Mouse (Mus musculus): ENCODE results near the gene Man2a1. TPM values are rescaled to one million over a fixed set of nuclear protein-coding genes. Genes with fewer than 3 reads are reported as not detected.
A peak's percentile ranks its signal among the peaks of the same experiment; 100 is the strongest.
"Not testable (repeated sequence)": the region's sequence is repeated elsewhere in the genome, so short reads cannot be mapped to it uniquely, and the experiment has no call there.

Man2a1 gene
- polyA plus RNA-seq, 1 experiment from 2014 or later = 9.1 TPM

DNA sequence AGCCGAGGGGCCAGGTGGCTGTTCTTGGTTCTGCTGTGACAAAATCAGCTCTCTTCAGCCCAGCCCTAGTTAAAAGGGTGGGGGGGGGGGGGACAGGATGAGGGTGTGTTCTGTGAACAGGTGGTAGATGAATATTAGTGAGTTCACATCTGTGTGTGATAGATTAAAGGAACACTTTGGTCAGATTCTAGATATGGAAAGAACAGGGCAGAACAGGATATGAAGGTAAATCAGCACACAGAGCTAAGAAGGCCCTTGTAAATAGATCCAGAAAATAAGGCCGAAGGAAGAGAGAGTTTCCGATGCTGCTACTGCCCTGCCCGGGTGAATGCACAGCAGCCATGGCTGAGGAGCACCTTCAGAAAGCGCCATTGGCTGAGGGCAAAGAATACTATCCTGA lies 154.7 kb downstream of the Man2a1 start:
- Histone ChIP-seq H3K4me3 (no peak overlapping the region), H3K4me1 (no peaks in the 10 kb centered on the region), H3K9me3 (no peaks in the 10 kb centered on the region), H3K36me3 (peaks cover 9% of the 10 kb centered on the region), H3K27me3 (ENCODE audit: insufficient read depth, poor library complexity, severe bottlenecking) (no peaks in the 10 kb centered on the region), H3K27ac (no peak overlapping the region)
- 82% methylated on average over 5 of the region's 5 CpGs for WGBS
- no peak for DNase-seq (ENCODE audit: low spot score)

DNA sequence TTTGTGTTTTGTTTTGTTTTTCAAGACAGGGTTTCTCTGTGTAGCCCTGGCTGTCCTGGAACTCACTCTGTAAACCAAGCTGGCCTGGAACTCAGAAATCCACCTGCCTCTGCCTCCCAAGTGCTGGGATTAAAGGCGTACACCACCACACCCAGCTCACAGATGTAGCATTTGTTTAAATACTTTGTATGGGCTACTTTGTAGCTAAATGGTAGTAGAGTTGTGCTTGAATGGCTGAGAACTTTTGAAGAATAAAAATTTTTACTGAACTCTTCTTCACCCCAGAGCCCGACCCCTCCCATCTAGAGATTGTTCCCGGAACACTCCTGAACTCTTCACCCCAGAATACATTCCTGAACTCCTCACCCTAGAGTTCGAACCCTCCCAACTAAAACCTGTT lies 162.1 kb downstream of the Man2a1 start:
- not testable (repeated sequence) for H3K9me3 ChIP-seq; DNase-seq (ENCODE audit: low spot score); H3K36me3 ChIP-seq; H3K4me1 ChIP-seq; H3K4me3 ChIP-seq; H3K27me3 ChIP-seq (ENCODE audit: insufficient read depth, poor library complexity, severe bottlenecking); H3K27ac ChIP-seq
- whole genome bisulfite sequencing = 63% methylated on average over 4 of the region's 4 CpGs

DNA sequence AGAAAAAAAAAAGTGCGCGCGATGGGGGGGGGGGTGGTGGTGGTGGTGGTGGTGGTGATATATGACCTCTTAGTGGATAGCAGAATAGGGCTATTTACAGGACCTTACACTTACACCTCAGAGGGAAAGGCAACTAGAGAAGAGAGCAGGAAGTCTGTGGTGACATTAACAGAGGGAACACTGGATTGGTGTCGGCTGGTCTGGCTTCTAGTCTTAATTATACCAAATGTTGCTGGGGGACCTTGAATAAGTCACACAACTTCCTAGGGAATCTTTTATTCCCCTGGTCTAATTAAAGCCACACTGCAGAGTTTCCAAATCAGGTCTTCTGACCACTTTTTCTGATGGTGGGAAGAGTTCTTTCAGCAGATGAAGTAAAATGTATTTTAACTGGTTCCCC lies 163.0 kb downstream of the Man2a1 start:
- H3K27ac ChIP-seq = no peak overlapping the region
- WGBS = 85% methylated on average over 4 of the region's 4 CpGs
- no peaks in the 10 kb centered on the region for H3K27me3 ChIP-seq (ENCODE audit: insufficient read depth, poor library complexity, severe bottlenecking)
- no peak overlapping the region for H3K4me3 ChIP-seq
- no peaks in the 10 kb centered on the region for H3K4me1 ChIP-seq
- no peaks in the 10 kb centered on the region for H3K9me3 ChIP-seq
- no peaks in the 10 kb centered on the region for H3K36me3 ChIP-seq
- no peak for DNase-seq (ENCODE audit: low spot score)

DNA sequence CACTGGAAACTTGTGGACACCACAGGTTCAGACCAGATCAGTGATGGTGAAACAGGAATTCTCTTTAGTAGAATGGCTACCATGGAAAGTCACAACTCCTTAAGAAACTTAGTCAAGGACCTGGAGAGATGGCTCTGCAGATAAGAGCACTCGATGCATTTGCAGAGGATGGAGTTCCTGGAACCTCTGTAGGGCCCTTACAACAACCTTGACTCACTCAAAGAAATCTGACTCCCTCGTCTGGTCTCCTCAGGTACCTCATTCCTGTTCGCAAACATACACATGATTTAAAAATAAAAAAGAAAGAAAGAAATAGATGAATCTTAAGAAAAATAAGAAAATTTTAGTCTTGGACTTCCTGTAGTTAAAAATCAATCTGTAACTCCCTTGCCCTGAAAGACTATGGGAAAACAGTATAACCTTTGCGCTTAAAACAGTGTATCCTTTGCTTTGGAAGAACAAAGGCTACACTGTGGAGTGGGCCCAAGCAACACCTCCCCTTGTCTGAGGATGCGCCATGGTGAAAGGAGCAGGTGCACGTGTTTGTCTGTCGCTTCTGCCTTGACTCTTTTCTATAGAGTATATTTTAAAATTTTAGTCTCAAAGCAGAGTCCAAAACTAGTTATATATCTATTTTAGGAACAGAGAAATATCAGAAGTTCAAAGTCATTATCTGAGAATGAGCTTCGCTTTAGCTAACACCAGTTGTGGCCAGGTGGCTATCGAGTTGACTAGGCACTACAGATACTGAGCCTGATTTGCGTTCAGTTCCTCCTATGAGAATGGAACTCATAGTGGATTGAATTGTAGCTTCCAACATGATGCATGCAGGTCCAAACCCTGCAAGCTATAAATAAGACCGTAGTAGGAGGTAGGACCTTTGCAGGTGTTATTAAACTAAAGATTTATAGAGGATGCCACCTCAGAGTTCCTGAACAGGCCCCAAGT lies 163.9 kb downstream of the Man2a1 start:
- WGBS = 88% methylated on average over 11 of the region's 11 CpGs
- H3K27ac ChIP-seq = no peak overlapping the region
- no peaks in the 10 kb centered on the region for H3K27me3 ChIP-seq (ENCODE audit: insufficient read depth, poor library complexity, severe bottlenecking)
- no peak overlapping the region for H3K4me3 ChIP-seq
- DNase-seq (ENCODE audit: low spot score) = no peak
- no peaks in the 10 kb centered on the region for H3K9me3 ChIP-seq
- no peaks in the 10 kb centered on the region for H3K4me1 ChIP-seq
- H3K36me3 ChIP-seq = no peaks in the 10 kb centered on the region

DNA sequence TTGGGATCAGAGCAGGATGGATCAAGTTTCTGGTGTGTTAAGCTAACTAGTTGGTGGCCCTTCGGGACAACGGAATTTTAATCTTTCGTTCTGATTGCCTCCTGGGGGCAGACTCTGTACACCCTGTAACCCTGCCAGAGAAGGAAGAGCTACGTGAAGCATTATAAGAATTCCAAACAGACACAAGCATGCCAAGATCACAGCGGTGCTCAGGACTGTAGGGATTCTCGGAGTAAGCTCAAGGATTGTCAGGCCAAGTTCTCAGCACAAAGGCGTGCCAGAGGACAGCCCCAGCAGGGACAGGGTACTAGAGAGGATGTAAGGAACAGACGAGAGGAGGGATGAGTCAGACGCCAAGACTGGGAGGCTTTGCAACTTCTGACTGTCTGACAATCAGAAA lies 164.8 kb downstream of the Man2a1 start:
- Histone ChIP-seq H3K4me3 (no peak overlapping the region), H3K27me3 (ENCODE audit: insufficient read depth, poor library complexity, severe bottlenecking) (no peaks in the 10 kb centered on the region), H3K9me3 (no peaks in the 10 kb centered on the region), H3K27ac (no peak overlapping the region), H3K36me3 (no peaks in the 10 kb centered on the region), H3K4me1 (no peaks in the 10 kb centered on the region)
- 42% methylated on average over 9 of the region's 9 CpGs for WGBS
- peak; percentile 73 for DNase-seq (ENCODE audit: low spot score)

DNA sequence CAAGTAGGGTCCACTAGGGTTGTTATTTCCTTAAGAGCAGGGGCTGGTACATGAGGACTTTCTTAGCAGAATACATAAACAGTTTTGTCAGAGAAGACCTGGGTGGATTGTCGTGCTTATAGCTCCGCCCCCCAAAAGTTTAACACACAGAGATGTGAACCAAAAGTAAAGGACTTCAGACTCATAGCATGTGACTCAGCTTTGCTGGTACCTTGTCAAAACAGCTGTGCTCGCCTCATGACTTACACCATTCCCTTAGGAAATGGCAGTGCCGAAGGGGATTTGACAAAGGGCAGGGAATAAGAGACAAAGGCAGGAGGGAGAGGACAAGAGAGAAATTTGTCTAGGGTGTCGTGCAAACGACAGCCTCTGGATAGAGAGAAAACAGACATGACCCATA lies 166.0 kb downstream of the Man2a1 start:
- Histone ChIP-seq H3K4me1 (no peaks in the 10 kb centered on the region), H3K4me3 (no peak overlapping the region), H3K27me3 (ENCODE audit: insufficient read depth, poor library complexity, severe bottlenecking) (no peaks in the 10 kb centered on the region), H3K9me3 (no peaks in the 10 kb centered on the region), H3K36me3 (no peaks in the 10 kb centered on the region), H3K27ac (no peak overlapping the region)
- peak; percentile 20 for DNase-seq (ENCODE audit: low spot score)
- WGBS = 65% methylated on average over 6 of the region's 6 CpGs

DNA sequence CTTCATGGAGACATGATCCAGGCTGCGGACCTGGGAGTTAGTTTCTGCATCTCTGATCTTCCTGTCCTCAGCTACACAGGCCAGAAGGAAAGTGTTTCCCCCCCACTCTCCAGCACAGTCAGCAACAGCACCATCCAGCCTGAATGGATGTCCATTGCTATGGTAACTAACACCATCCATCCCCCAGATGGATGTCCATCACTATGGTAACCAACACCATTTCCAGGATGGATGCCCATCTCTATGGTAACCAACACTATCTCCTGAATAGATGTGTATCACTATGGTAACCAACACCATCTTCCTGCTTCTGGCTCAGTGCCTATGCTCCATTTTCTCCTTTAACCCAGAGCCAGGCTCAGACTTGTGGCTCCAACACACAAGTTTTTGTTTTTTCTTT lies 169.7 kb downstream of the Man2a1 start:
- Histone ChIP-seq H3K4me1 (no peaks in the 10 kb centered on the region), H3K4me3 (no peak overlapping the region), H3K27me3 (ENCODE audit: insufficient read depth, poor library complexity, severe bottlenecking) (no peaks in the 10 kb centered on the region), H3K27ac (no peak overlapping the region), H3K36me3 (no peaks in the 10 kb centered on the region), H3K9me3 (no peaks in the 10 kb centered on the region)
- DNase-seq (ENCODE audit: low spot score) = no peak
- 72% methylated on average over 1 of the region's 1 CpGs for WGBS

DNA sequence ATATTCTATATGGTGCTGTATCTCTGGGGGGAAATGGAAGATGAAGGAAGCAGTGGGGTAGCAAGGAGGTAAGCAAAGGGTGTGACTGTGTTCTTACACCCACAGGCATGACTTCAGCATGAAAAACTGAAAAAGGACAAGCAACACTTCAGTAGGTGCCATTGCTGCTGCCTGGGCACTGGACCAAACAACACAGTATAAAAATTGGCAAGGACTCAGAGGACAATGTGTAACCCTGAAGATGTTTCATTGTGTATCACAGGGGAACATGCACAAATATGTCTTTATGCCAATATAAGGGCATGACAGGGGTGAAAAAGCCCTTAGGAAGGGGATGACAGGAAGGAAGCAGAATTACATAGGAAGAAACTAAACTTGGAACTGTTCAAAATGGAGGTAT lies 172.1 kb downstream of the Man2a1 start:
- no peaks in the 10 kb centered on the region for H3K4me1 ChIP-seq
- H3K27ac ChIP-seq = no peak overlapping the region
- no peak for DNase-seq (ENCODE audit: low spot score)
- no peak overlapping the region for H3K4me3 ChIP-seq
- no peaks in the 10 kb centered on the region for H3K36me3 ChIP-seq
- no peaks in the 10 kb centered on the region for H3K27me3 ChIP-seq (ENCODE audit: insufficient read depth, poor library complexity, severe bottlenecking)
- no peaks in the 10 kb centered on the region for H3K9me3 ChIP-seq

DNA sequence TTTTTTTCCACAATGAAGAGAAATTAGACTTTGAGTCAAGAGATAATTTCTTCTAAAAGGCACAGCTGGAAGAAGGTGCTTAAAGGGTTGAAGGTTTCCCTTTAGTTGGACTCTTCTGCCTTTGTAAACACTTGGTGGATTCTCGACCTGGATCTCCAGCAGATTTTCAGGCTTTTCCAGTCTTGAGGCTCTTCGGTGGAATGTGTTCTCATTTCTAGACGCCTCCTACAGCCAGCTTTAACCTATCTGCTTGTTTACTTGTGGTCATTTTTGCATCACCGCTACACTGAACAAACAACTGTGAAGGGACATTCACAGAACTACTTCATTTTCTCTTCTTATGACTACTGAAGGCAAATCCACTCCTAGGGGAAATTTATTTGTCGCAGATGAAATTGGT lies 173.7 kb downstream of the Man2a1 start:
- Histone ChIP-seq H3K4me1 (no peaks in the 10 kb centered on the region), H3K27ac (no peak overlapping the region), H3K4me3 (no peak overlapping the region), H3K9me3 (no peaks in the 10 kb centered on the region), H3K27me3 (ENCODE audit: insufficient read depth, poor library complexity, severe bottlenecking) (no peaks in the 10 kb centered on the region), H3K36me3 (no peaks in the 10 kb centered on the region)
- DNase-seq (ENCODE audit: low spot score) = peak; percentile 20
- WGBS = 81% methylated on average over 5 of the region's 5 CpGs

DNA sequence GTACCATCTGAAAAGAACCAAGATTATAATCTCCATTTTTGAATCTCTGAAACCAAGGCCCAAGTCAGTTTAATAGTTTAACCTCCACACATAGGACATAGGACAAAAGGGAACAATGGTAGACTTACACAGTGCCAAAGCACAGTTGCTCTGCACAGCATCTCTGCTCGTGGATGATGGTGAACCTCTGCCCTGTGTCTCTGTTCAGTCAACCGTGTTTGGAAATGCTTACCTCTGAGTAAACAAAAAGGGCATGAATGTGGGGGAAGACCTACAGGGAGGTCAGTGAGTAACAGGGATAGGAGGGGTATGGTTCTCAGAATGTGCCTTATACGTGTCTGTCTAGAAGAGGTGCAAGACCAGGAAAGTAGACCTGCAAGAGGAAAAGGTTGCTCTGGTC lies 177.8 kb downstream of the Man2a1 start:
- H3K9me3 ChIP-seq = no peaks in the 10 kb centered on the region
- peak; percentile 20 for DNase-seq (ENCODE audit: low spot score)
- WGBS = 78% methylated on average over 3 of the region's 3 CpGs

DNA sequence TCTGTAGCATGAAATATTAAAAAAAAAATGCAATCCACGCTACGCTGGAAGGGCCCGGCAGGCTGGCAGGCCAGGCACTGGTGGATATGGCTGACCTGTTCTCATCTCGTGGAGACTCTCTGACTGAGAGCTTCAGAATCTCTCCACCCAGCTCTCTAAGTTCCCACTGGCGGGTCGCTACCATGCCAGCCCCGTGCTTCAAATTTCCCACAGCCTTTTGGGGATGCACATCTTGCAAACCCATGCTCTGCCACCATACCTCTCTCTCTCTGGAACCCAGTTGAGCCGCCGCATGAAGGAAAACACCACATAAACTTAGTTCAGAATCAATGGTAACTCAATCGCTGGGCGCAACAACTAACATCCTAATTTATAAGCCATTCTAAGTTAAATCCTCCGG lies 178.2 kb downstream of the Man2a1 start:
- H3K27me3 ChIP-seq (ENCODE audit: insufficient read depth, poor library complexity, severe bottlenecking) = no peaks in the 10 kb centered on the region
- WGBS = 89% methylated on average over 12 of the region's 12 CpGs
- peak; percentile 68 for DNase-seq (ENCODE audit: low spot score)
- H3K36me3 ChIP-seq = no peaks in the 10 kb centered on the region
- H3K9me3 ChIP-seq = no peaks in the 10 kb centered on the region
- H3K4me3 ChIP-seq = no peak overlapping the region
- H3K27ac ChIP-seq = no peak overlapping the region
- H3K4me1 ChIP-seq = no peaks in the 10 kb centered on the region

More for the DNA sequence above, 177.8 kb downstream of the Man2a1 start:
- no peaks in the 10 kb centered on the region for H3K27me3 ChIP-seq (ENCODE audit: insufficient read depth, poor library complexity, severe bottlenecking)
- H3K4me3 ChIP-seq = no peak overlapping the region
- no peak overlapping the region for H3K27ac ChIP-seq
- no peaks in the 10 kb centered on the region for H3K4me1 ChIP-seq
- no peaks in the 10 kb centered on the region for H3K36me3 ChIP-seq

DNA sequence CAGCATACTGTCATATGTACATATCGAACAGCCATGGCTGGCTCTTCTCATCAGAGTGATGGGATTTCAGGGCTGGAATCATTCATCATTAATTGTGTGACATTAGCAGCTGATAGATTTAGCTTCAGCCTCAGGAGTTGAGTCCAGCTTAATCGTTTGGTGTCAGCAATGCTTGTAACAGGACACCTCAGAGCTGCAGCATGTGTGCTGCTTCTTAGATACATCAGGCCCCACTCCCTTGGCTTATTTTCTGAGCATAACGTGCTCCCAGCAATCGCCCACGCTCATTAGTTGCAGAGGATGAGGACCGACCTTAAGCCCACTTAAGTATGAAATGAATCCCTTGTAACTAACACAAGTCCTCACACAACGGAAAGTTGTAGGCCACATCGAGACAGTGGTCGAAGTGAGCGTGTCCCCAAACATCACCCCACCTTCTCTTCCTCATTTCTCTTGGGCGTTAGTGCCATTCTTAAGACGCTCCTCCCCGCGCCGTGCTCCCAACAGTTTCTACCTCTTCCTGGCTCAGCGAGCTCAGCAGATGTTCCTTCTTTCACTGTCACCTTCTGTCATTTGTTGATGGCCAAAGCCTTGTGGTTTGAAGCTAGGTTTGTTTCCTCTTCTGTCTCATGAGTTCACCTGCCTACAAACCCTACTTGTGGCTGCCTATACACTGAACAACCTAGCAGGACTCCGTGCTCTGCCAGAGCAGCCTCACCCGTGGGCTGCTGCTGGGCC lies 180.4 kb downstream of the Man2a1 start:
- WGBS = 78% methylated on average over 18 of the region's 18 CpGs
- Histone ChIP-seq H3K36me3 (no peaks in the 10 kb centered on the region), H3K27ac (no peak overlapping the region), H3K9me3 (no peaks in the 10 kb centered on the region), H3K27me3 (ENCODE audit: insufficient read depth, poor library complexity, severe bottlenecking) (0 out of 2 replicates have a peak, but pooled peaks cover 10% of the 10 kb centered on the region), H3K4me3 (no peak overlapping the region), H3K4me1 (no peaks in the 10 kb centered on the region)
- no peak for DNase-seq (ENCODE audit: low spot score)

DNA sequence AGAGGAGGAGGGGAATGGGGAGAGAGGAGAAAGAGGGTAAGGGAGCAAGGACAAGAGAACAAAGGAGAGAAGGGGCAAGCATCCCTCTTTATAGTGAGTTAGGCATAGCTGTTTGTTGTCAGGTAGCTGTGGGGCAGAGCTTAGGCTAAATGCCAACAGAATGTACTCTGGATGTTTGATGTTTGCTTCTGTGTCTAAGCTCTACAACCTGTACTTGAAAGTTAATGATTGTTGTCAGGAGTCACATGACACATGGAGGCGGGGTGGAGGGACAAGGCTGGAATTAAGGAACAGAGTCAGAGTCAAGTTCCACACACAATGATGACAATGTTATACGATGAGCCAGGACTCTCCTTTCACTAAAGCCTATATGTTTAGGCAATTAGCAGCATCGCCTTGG lies 181.8 kb downstream of the Man2a1 start:
- H3K36me3 ChIP-seq = no peaks in the 10 kb centered on the region
- H3K9me3 ChIP-seq = no peaks in the 10 kb centered on the region
- H3K27ac ChIP-seq = no peak overlapping the region
- 0 out of 2 replicates have a peak, but pooled peaks cover 10% of the 10 kb centered on the region for H3K27me3 ChIP-seq (ENCODE audit: insufficient read depth, poor library complexity, severe bottlenecking)
- H3K4me1 ChIP-seq = no peaks in the 10 kb centered on the region
- 90% methylated on average over 3 of the region's 3 CpGs for WGBS
- DNase-seq (ENCODE audit: low spot score) = no peak
- no peak overlapping the region for H3K4me3 ChIP-seq
